Mouse (Mus musculus): Measurements from ENCODE around the gene Lrrk1. TPM values are rescaled to one million over a fixed set of nuclear protein-coding genes. Genes with fewer than 3 reads are reported as not detected.

The Lrrk1 gene
- total and polyA plus RNA-seq, 2 experiments: 7.4 to 15.0 TPM

DNA sequence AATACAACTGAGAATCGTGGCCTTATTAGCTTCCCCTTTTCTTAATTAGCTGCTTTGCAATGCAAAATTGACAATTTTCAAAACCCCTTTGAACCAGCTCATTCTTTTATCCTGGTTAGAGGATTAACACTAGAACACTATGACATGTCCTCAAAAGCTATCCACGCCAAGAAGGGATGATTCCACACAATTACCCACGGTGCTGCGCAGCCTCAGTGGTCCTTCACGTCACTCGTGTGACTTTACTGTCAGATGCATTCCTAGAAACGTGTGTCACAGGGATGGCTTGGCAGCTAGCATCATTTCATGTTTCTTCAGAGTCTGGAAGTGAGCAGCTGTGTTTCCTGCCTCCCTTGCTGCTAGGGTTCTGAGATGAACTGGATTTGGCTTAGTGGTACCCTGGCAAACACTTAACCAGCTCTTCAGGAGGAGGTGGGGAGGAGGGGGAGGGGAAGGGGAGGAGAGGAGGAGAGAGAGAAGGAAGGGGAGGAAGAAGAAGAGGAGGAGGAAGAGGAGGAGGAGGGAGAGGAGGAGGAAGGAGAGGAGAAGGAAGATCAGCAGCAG lies 170.5 kb downstream of the Lrrk1 start:
- whole genome bisulfite sequencing: 81% methylated on average over 7 of the region's 7 CpGs
- no peaks in the 10 kb centered on the region for H3K27me3 ChIP-seq (ENCODE audit: control insufficient read depth, insufficient read depth, low read length)
- TF ChIP-seq POLR2A (IDR thresholded peaks at IDR 0.05; ENCODE audit: extremely low read depth, insufficient read depth, low read length) (no peak), CTCF (IDR thresholded peaks at IDR 0.05; ENCODE audit: low read depth, low read length) (no peak)
- H3K36me3 ChIP-seq (ENCODE audit: control insufficient read depth, insufficient read depth, low read length): no peaks in the 10 kb centered on the region
- no peak overlapping the region for H3K4me3 ChIP-seq (ENCODE audit: insufficient read depth, low read depth, low read length)
- H3K9ac ChIP-seq (ENCODE audit: low read depth, low read length): no peak overlapping the region
- no peaks in the 10 kb centered on the region for H3K79me2 ChIP-seq (ENCODE audit: control insufficient read depth, insufficient read depth, low read length)
- no peak for DNase-seq (ENCODE audit: extremely low read depth, low read depth, low spot score)
- H3K4me1 ChIP-seq (ENCODE audit: control insufficient read depth, insufficient read depth, low read length): no peaks in the 10 kb centered on the region; the same call in 1 of the 2 replicates
- H3K27ac ChIP-seq (replicated peaks; ENCODE audit: insufficient read depth, low read depth, low read length): no peak overlapping the region

DNA sequence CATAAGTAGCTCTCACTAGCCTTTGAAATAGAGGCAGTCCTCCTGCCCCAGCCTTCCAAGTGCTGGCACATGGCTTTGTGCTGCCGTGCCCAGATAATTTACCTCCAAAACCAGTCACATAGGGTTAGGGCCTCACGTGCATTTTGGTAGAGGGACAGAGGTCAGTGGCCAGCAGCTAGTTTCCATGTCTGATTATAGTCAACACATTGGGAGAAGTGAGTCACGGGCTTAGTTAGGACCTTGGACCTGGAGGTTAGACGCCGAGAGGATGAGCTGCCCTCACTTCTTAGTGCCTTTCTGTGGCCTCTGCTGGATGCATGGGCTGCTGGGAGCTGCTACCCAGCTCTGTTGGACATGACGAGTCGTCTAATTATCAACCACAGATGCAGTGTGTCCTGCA lies 171.1 kb downstream of the Lrrk1 start:
- Histone ChIP-seq H3K36me3 (ENCODE audit: control insufficient read depth, insufficient read depth, low read length) (no peaks in the 10 kb centered on the region), H3K4me1 (ENCODE audit: control insufficient read depth, insufficient read depth, low read length) (no peaks in the 10 kb centered on the region; the same call in 1 of the 2 replicates), H3K79me2 (ENCODE audit: control insufficient read depth, insufficient read depth, low read length) (no peaks in the 10 kb centered on the region), H3K4me3 (ENCODE audit: insufficient read depth, low read depth, low read length) (no peak overlapping the region), H3K9ac (ENCODE audit: low read depth, low read length) (no peak overlapping the region), H3K27me3 (ENCODE audit: control insufficient read depth, insufficient read depth, low read length) (no peaks in the 10 kb centered on the region), H3K27ac (replicated peaks; ENCODE audit: insufficient read depth, low read depth, low read length) (no peak overlapping the region)
- DNase-seq (ENCODE audit: extremely low read depth, low read depth, low spot score): no peak
- TF ChIP-seq POLR2A (IDR thresholded peaks at IDR 0.05; ENCODE audit: extremely low read depth, insufficient read depth, low read length) (no peak), CTCF (IDR thresholded peaks at IDR 0.05; ENCODE audit: low read depth, low read length) (no peak)
- 59% methylated on average over 7 of the region's 7 CpGs for WGBS

DNA sequence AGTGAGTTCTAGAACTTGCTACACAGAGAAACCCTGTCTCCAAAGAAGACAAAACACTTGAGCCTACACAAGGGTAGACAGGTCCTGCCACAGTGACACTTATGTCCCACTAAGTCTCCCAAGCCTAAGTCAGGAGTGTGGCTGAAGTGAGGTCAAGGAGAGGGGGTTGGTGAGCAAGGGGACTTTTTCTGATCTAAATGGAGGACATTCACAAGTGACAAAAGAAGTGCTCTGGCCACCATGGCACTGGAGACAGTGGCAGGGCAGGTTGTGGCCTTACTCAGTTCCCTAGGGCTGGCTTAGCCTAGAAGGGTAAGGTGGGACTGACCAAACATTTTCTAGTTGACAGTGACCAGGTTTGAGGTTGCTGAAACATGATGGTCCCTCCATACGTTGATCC lies 172.2 kb downstream of the Lrrk1 start:
- H3K4me1 ChIP-seq (ENCODE audit: control insufficient read depth, insufficient read depth, low read length): no peaks in the 10 kb centered on the region; the same call in 1 of the 2 replicates
- H3K27ac ChIP-seq (replicated peaks; ENCODE audit: insufficient read depth, low read depth, low read length): no peak overlapping the region
- TF ChIP-seq CTCF (IDR thresholded peaks at IDR 0.05; ENCODE audit: low read depth, low read length) (no peak), POLR2A (IDR thresholded peaks at IDR 0.05; ENCODE audit: extremely low read depth, insufficient read depth, low read length) (no peak)
- no peaks in the 10 kb centered on the region for H3K27me3 ChIP-seq (ENCODE audit: control insufficient read depth, insufficient read depth, low read length)
- H3K36me3 ChIP-seq (ENCODE audit: control insufficient read depth, insufficient read depth, low read length): no peaks in the 10 kb centered on the region
- no peak overlapping the region for H3K4me3 ChIP-seq (ENCODE audit: insufficient read depth, low read depth, low read length)
- WGBS: 89% methylated on average over 1 of the region's 1 CpGs
- H3K79me2 ChIP-seq (ENCODE audit: control insufficient read depth, insufficient read depth, low read length): no peaks in the 10 kb centered on the region
- DNase-seq (ENCODE audit: extremely low read depth, low read depth, low spot score): no peak
- H3K9ac ChIP-seq (ENCODE audit: low read depth, low read length): no peak overlapping the region

DNA sequence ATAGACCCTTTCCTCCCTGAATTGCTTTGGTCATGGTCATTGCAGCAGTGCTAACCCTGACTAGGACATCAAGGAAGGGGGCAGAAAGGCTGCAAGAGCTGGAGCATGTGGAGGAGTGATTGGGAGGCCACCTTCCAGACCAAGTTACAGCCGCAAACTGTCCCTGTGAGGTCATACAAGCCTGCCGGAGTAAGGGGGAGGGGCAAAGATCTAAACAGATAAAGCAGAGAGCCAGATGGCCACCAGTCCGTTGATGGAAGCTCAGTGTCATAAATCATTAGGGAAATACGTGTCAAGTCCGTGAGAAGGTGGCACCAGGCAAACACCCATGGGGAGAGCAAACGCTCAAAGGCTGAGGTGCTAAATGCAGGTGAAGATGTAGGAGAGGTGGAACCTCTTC lies 173.7 kb downstream of the Lrrk1 start:
- Histone ChIP-seq H3K9ac (ENCODE audit: low read depth, low read length) (no peak overlapping the region), H3K79me2 (ENCODE audit: control insufficient read depth, insufficient read depth, low read length) (no peaks in the 10 kb centered on the region), H3K27me3 (ENCODE audit: control insufficient read depth, insufficient read depth, low read length) (no peaks in the 10 kb centered on the region), H3K36me3 (ENCODE audit: control insufficient read depth, insufficient read depth, low read length) (no peaks in the 10 kb centered on the region), H3K27ac (replicated peaks; ENCODE audit: insufficient read depth, low read depth, low read length) (no peak overlapping the region), H3K4me1 (ENCODE audit: control insufficient read depth, insufficient read depth, low read length) (no peaks in the 10 kb centered on the region; the same call in 1 of the 2 replicates), H3K4me3 (ENCODE audit: insufficient read depth, low read depth, low read length) (no peak overlapping the region)
- 80% methylated on average over 6 of the region's 6 CpGs for WGBS
- DNase-seq (ENCODE audit: extremely low read depth, low read depth, low spot score): no peak
- no peak for TF ChIP-seq POLR2A (IDR thresholded peaks at IDR 0.05; ENCODE audit: extremely low read depth, insufficient read depth, low read length)
- TF ChIP-seq CTCF (IDR thresholded peaks at IDR 0.05; ENCODE audit: low read depth, low read length): no peak

DNA sequence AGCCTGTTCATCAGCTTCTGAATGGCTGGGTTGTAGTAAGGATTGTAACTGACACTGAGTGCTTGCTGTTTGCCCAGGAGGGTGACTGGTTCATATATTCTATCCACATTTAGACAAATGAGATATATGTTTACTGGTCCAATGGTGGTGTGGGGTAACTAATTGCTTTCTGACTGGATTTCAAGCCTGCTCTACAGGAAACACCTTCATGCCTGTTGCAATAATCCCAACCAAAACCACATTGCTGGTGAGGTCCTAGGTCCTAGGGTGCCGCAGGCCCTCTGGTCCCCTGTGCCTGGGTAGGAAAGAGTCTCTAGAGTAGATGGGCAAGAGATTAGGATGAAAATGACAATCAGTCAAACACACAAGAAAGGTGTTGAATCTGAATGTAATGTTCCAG lies 175.3 kb downstream of the Lrrk1 start:
- no peak for TF ChIP-seq CTCF (IDR thresholded peaks at IDR 0.05; ENCODE audit: low read depth, low read length)
- no peak for TF ChIP-seq POLR2A (IDR thresholded peaks at IDR 0.05; ENCODE audit: extremely low read depth, insufficient read depth, low read length)
- 100% methylated on average over 1 of the region's 1 CpGs for WGBS
- Histone ChIP-seq H3K36me3 (ENCODE audit: control insufficient read depth, insufficient read depth, low read length) (no peaks in the 10 kb centered on the region), H3K79me2 (ENCODE audit: control insufficient read depth, insufficient read depth, low read length) (no peaks in the 10 kb centered on the region), H3K4me1 (ENCODE audit: control insufficient read depth, insufficient read depth, low read length) (no peaks in the 10 kb centered on the region; the same call in 1 of the 2 replicates), H3K4me3 (ENCODE audit: insufficient read depth, low read depth, low read length) (no peak overlapping the region), H3K27me3 (ENCODE audit: control insufficient read depth, insufficient read depth, low read length) (no peaks in the 10 kb centered on the region), H3K9ac (ENCODE audit: low read depth, low read length) (no peak overlapping the region), H3K27ac (replicated peaks; ENCODE audit: insufficient read depth, low read depth, low read length) (no peak overlapping the region)
- DNase-seq (ENCODE audit: extremely low read depth, low read depth, low spot score): no peak

DNA sequence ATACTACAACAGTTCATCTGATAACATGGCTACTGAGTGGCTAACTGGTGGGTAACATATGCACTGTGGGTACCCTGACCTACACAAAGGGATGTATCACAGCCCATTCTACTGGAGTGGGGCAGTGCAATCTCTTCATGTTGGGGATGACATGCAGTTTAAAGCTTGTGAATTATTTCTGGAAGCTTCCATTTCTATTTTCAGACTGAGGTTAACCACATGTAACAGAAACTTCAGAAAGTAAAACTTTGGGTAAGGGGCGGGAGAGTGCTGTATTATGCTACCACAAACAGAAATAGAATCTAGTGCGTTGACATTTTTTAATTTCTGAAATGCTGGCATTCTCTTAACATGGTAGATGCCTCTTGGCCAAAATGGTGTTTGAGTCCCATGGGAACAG lies 178.2 kb downstream of the Lrrk1 start:
- H3K9ac ChIP-seq (ENCODE audit: low read depth, low read length): no peak overlapping the region
- 87% methylated on average over 2 of the region's 2 CpGs for WGBS
- DNase-seq (ENCODE audit: extremely low read depth, low read depth, low spot score): no peak

More for the DNA sequence above, 178.2 kb downstream of the Lrrk1 start:
- no peak for TF ChIP-seq CTCF (IDR thresholded peaks at IDR 0.05; ENCODE audit: low read depth, low read length)
- TF ChIP-seq POLR2A (IDR thresholded peaks at IDR 0.05; ENCODE audit: extremely low read depth, insufficient read depth, low read length): no peak
- Histone ChIP-seq H3K4me1 (ENCODE audit: control insufficient read depth, insufficient read depth, low read length) (no peaks in the 10 kb centered on the region), H3K4me3 (ENCODE audit: insufficient read depth, low read depth, low read length) (no peak overlapping the region), H3K27me3 (ENCODE audit: control insufficient read depth, insufficient read depth, low read length) (no peaks in the 10 kb centered on the region), H3K36me3 (ENCODE audit: control insufficient read depth, insufficient read depth, low read length) (no peaks in the 10 kb centered on the region), H3K79me2 (ENCODE audit: control insufficient read depth, insufficient read depth, low read length) (no peaks in the 10 kb centered on the region), H3K27ac (replicated peaks; ENCODE audit: insufficient read depth, low read depth, low read length) (no peak overlapping the region)
